In the genomic region with DNA sequence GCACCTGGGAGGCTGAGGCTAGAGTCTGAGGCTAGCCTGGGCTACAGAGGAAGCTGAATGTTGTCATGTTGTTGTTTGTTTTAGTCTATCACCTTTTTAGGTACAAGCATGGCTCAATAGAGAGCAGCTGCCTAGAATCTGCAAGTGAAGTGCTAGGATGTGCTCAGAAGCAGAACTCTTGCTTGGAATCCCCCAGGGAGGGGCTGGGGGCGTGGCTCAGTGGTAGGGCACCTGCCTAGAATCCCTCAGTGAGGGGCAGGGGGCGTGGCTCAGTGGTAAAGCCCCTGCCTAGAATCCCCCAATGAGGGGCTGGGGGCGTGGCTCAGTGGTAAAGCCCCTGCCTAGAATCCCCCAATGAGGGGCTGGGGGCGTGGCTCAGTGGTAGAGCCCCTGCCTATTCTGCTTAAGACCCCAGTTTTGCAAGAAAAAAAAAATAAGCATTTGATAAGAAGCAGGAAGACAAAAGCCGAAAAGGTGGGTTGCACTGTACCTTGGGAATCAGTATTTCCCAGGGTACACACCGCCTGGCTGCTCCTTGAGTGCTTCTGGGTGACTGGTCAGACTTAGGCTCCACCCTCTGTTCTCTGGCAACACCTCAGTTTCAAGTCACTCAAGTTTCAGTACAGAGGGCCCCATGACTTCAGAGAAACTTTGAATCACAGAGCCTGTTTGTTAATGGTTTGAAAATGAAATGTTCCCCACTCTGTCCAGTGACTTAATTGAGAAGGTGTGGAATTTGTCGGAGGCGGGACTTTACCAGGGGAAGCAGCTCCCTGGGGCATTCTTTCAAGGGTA, we compare ENCODE assay signal across 14 mouse cellular contexts. TPM values are rescaled to one million over a fixed set of nuclear protein-coding genes. Genes with fewer than 3 reads are reported as not detected.
DNase-seq lines count a peak whose midpoint lies in the region; ATAC-seq and TF ChIP-seq lines count a peak whose summit lies in the region.
"Had no signal": no experiment of that assay in that cellular context is flagged by ENCODE, and none has a peak within 500 bp of the region (broad histone marks: within the 10 kb centered on the region; RNA-seq: fewer than 3 reads in every experiment).

No protein-coding gene starts in this region.

- no peaks in the 10 kb centered on the region for H3K4me1 ChIP-seq in lung, postnatal 0 days (ENCODE audit: insufficient read depth, low read depth, low read length)

- H3K36me3 ChIP-seq in lung, postnatal 0 days (ENCODE audit: insufficient read depth, low read length) = no peaks in the 10 kb centered on the region
- H3K36me3 ChIP-seq: embryonic facial prominence, embryonic 15.5 days; limb, embryonic 12.5 days had no signal

- DNase-seq in 416B (ENCODE audit: low read depth) (peak; percentile 26), ES-CJ7 (ENCODE audit: low read depth, low spot score) (peak; percentile 63)
- peak; percentile 43 to 77 for DNase-seq in kidney, adult 8-10 months
- peak; percentile 91 for DNase-seq in lung, postnatal 0 days (ENCODE audit: low spot score)
- DNase-seq in ovary, postnatal 14 days (ENCODE audit: low spot score) = no peak
- no peak for DNase-seq in retina, postnatal 1 day
- DNase-seq: cerebellum, postnatal 10 days; heart, adult 18-20 months had no signal

- peak; percentile 82 for ATAC-seq in lung, postnatal 0 days
- ATAC-seq in granulocyte monocyte progenitor cell, adult 5-6 weeks (replicated peaks; ENCODE audit: poor library complexity, severe bottlenecking) = no peak

- H3K9ac ChIP-seq in lung, postnatal 0 days (replicated peaks; ENCODE audit: low read depth) = no peak overlapping the region
- H3K9ac ChIP-seq: embryonic facial prominence, embryonic 15.5 days; limb, embryonic 12.5 days had no signal

- 72% methylated on average over 8 of the region's 8 CpGs for WGBS in lung, postnatal 0 days

- H3K27ac ChIP-seq in lung, postnatal 0 days (ENCODE audit: low read length) = peak overlapping the region; percentile 77

- no peak overlapping the region for H3K4me2 ChIP-seq in lung, postnatal 0 days (replicated peaks; ENCODE audit: low read depth, low read length)
- H3K4me2 ChIP-seq: embryonic facial prominence, embryonic 15.5 days; limb, embryonic 12.5 days had no signal

- H3K4me3 ChIP-seq in lung, postnatal 0 days (ENCODE audit: low read depth, low read length) = no peak overlapping the region
- H3K4me3 ChIP-seq: embryonic facial prominence, embryonic 15.5 days; limb, embryonic 12.5 days; myocyte had no signal

- no peaks in the 10 kb centered on the region for H3K27me3 ChIP-seq in lung, postnatal 0 days (replicated peaks; ENCODE audit: insufficient read depth, low read length)
- H3K27me3 ChIP-seq: embryonic facial prominence, embryonic 15.5 days had no signal

- no peaks in the 10 kb centered on the region for H3K9me3 ChIP-seq in lung, postnatal 0 days (ENCODE audit: low read length)
- H3K9me3 ChIP-seq: embryonic facial prominence, embryonic 15.5 days; limb, embryonic 12.5 days had no signal

- TF ChIP-seq EP300 in lung, postnatal 0 days (IDR thresholded peaks at IDR 0.05) = peak; percentile 86

- no peak for TF ChIP-seq CTCF in lung, postnatal 0 days (IDR thresholded peaks at IDR 0.05)

RNA-seq across cellular contexts. Expression of a gene that starts 1.2 kb away (rescaled TPM):
- polyA plus RNA-seq in lung, postnatal 0 days (2015; fragmentation: Nextera tagmentation; extraction: Ambion mirVana) = 1.1 and 1.2 TPM in 2 replicates
- 5.6 TPM in 1 of 2 replicates, not detected in the other for total RNA-seq in granulocyte monocyte progenitor cell, adult 5-6 weeks (2014; fragmentation: Nextera tagmentation)
- 1.7 TPM in 1 of 2 replicates, not detected in the other for total RNA-seq in granulocyte monocyte progenitor cell, adult 5-6 weeks (2017)
- total RNA-seq: heart, adult 18-20 months; hematopoietic stem cell, adult 5-6 weeks had no signal
- polyA plus RNA-seq: myocyte had no signal

RNA-seq across cellular contexts. Expression of a gene that starts 14.8 kb away (rescaled TPM):
- polyA plus RNA-seq in lung, postnatal 0 days (2015; fragmentation: Nextera tagmentation; extraction: Ambion mirVana) = 35.7 and 38.8 TPM in 2 replicates
- not detected in 2 replicates for total RNA-seq in granulocyte monocyte progenitor cell, adult 5-6 weeks (2014; fragmentation: Nextera tagmentation)
- 0.04 TPM in 1 of 2 replicates, not detected in the other for total RNA-seq in granulocyte monocyte progenitor cell, adult 5-6 weeks (2017)
- total RNA-seq: hematopoietic stem cell, adult 5-6 weeks had no signal
- polyA plus RNA-seq: frontal cortex, adult 2 months; myocyte had no signal

RNA-seq across cellular contexts. Expression of a gene that starts 30.7 kb away (rescaled TPM):
- 2.0 and 2.8 TPM in 2 replicates for polyA plus RNA-seq in lung, postnatal 0 days (2015; fragmentation: Nextera tagmentation; extraction: Ambion mirVana)
- 43.2 and 82.3 TPM in 2 replicates for total RNA-seq in granulocyte monocyte progenitor cell, adult 5-6 weeks (2014; fragmentation: Nextera tagmentation)
- total RNA-seq in granulocyte monocyte progenitor cell, adult 5-6 weeks (2017) = 24.8 and 25.0 TPM in 2 replicates

RNA-seq across cellular contexts. Expression of a gene that starts 58.5 kb away (rescaled TPM):
- 18.9 and 21.6 TPM in 2 replicates for polyA plus RNA-seq in lung, postnatal 0 days (2015; fragmentation: Nextera tagmentation; extraction: Ambion mirVana)
- 17.1 and 20.2 TPM in 2 replicates for total RNA-seq in granulocyte monocyte progenitor cell, adult 5-6 weeks (2014; fragmentation: Nextera tagmentation)
- total RNA-seq in granulocyte monocyte progenitor cell, adult 5-6 weeks (2017) = 6.4 and 8.1 TPM in 2 replicates

Comparison
In these comparisons a context has a peak if more than half of its experiments do, and no peak if none do; other contexts are left out.
1. DNase-seq: peak in 416B (single experiment), ES-CJ7 (single experiment), kidney, adult 8-10 months (2 of 2) and lung, postnatal 0 days (single experiment); none in ovary, postnatal 14 days (single experiment) and retina, postnatal 1 day (single experiment).